Mouse (Mus musculus) stomach, postnatal 0 days (tissue): ENCODE results near the gene Akap6.

Experiments used
- CTCF ChIP-seq: IDR thresholded peaks from 2 replicates; pipeline ENCODE4 v1.5.1; 2016; ENCODE audit warnings: antibody characterized with exemption, low read depth, mild to moderate bottlenecking, moderate library complexity
- EP300 ChIP-seq: optimal IDR thresholded peaks from 2 replicates; pipeline ENCODE3; 2016; ENCODE audit warnings: antibody characterized with exemption

DNA sequence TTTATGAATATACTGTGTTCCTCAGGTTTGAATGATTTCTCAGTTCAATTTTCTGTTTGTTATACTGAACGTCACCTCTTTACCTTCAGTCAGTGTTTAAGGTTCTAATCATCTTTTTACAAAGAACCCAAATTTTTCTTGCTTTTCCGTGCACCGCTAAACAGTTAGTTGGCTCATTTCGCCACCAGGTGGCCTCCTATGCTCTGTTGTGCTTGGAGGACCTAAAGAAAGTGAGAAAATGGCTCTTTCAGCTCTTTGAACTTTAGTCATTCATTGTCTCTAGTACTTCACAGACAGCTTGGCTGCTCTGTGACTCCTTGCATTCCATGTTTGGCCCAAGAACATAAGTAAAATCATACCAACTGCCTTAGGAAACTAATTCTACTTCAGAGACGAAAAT lies 343.6 kb downstream of the Akap6 start:
- TF ChIP-seq CTCF (peak; percentile 85), EP300 (no peak)
